Mouse (Mus musculus): ENCODE results near the gene Ltb4r2.

Gene Ltb4r2

DNA sequence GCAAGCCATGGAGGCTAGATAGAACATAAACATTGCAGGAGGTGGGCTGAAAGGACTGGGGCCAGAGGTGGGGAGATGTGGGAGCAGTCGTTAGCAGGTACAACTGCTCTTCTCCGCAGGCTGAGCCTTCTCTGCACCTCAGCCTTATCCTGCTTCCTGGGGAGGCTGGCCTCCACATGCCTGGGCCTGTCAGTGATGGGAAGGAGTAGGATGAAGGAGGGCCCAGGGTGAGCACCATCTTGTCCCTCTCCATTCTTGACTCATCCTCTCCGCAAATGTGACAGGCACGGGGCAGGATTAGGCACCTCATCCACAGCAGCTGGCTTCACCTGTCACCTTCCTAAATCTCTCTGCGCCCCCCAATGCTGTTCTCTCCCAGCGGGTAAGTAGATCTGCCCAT, at the start of gene Ltb4r2:
TSS of gene Ltb4r2 (plus strand) at position 266 of the 400 bp plus-strand sequence.
- DNase-seq (ENCODE audit: low spot score in 2 of 2): no peak

DNA sequence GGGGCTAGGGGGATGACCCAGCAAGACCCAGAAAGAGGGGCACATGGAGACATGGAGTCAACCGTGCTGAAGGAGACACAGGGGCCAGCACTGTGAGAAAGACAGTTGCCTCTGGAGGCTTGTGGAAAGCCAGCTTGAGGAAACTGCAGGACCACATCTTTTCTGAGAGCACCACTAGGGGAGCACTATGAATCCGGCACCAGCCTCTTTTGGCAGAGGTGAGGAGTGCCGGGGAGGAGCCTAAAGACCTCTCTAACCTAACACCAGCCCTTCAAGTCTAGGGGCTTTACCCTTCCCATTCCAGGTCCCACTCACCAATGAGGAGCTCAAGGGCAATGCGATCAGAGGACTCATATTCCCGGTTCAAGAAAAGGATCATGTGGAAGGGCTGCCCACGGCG, 49.4 kb upstream of the Ltb4r2 start:
- no peak for DNase-seq (ENCODE audit: low spot score in 2 of 2)

DNA sequence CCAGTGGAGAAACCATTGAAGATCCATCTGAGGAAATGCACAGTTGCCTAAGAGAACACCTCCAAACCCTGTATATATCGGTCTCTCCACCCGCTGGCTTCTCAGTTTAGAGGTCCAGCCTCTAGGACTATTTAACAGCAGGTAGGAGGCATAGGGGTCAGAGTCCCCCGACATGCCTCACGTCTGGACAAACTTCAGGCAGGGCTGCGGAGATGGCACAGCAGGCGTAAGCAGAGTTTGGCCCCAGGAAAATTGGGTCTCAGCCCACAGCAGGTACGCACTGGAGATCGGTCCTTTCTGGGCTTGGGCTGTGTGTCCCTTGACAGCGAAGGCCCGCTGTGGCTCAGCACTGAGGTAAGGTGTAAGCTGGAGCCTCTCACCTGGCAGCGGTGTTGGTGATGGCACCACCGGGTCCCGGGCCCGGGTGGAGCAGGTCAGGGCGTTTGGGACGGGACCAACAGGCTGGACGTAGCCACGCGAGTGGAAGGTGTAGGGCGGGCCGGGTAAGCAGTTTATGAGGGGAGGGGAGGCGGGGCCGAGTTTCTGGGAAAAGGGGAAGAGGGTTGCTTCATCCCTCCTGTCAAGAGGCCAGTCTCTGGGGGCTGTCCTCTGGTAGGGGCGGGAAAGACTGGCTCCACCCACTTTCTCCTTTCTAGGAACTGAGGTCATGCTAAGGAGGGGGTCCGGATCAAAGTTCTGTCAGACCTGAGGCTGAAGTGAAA, 48.1 kb upstream of the Ltb4r2 start:
- DNase-seq (ENCODE audit: low spot score in 2 of 2): no peak

DNA sequence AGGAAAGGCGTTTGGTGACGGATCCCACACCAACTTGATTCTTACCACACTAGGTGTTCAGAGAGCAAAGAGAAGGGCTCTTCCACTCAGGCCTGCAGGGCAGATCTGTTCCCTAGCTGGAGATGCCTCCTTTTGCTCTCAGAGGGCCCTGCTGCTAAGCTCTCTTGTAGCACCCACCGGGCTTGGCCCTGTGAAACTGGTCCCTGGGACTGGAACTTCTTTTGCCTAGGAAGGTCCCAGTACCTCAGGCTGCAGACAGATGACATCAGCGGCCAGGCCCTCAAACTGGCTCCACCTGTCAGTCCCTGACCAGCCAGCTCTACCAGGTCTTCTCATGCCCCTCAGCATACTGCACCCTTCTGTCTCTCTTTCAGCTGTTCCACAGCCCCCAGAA, 47.5 kb upstream of the Ltb4r2 start, which contains the start of gene Tgm1:
TSS of gene Tgm1 (minus strand) at position 198 of the 394 bp plus-strand sequence.
- no peak for DNase-seq (ENCODE audit: low spot score in 2 of 2)

DNA sequence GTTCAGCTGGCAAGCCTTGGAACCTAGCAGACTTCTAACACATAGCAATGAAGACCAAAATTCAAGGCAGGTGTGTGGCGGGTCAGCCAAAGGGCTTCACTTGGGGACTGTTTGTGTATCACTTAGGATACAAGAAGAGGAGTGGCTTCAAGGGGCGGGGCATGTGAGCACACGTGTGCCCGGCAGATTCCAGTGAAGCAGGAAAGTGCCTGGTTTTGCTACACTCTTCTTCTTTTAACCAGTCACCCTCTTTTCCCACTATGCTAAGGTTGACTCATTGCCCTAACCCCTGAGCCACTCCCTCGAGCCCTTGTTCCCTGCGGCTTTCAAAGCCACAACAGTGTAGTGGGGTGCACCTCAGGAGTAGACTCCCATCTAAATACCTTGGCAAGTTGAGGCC, 46.3 kb upstream of the Ltb4r2 start:
- DNase-seq (ENCODE audit: low spot score in 2 of 2): no peak

DNA sequence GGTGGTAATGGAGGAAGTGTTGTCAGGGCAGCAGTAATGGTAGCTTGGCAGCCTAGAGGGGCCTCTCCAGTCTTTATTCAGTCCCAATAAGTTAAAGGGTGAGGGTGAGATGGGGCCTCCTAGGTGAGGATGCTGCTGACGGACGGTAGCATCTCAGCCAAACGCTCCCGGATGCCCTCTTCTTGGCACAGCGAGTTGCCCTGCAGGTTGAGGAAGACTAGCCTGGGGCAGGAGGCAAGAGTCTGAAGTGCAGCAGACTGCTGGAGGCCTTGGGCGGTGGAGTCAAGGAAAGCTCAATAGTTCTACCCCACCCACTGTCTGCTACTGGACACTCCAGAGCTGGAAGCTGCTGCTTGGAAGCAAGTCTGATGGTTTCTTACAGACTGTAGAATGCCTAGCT, 45.0 kb upstream of the Ltb4r2 start:
- no peak for DNase-seq (ENCODE audit: low spot score in 2 of 2)

DNA sequence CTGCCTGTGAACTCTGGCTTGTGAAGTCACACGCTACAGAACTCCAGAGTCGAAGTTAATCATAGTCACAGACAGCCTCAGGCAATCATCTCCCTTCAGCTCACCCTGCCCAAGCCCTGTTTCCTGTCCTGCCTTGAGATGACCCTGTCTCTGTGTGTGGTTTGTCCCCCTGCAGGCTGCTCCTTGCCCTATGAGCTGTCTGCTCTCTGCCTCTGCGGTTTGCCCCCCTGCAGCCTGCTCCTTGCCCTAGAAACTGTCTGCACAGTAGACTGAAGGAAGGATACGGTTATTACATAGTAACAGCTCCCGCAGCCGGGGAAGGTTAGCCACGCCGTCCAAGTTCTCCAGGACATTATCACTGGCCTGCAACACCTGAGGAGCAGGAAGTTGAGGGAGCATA, 44.3 kb upstream of the Ltb4r2 start:
- DNase-seq (ENCODE audit: low spot score in 2 of 2): no peak

GRCm38 (mm10) chr14:55719737-55720136, 41.5 kb upstream of the Ltb4r2 start:
- no peak for DNase-seq (ENCODE audit: low spot score in 2 of 2)

GRCm38 (mm10) chr14:55720666-55721065, 40.6 kb upstream of the Ltb4r2 start:
- DNase-seq (ENCODE audit: low spot score in 2 of 2): no peak

DNA sequence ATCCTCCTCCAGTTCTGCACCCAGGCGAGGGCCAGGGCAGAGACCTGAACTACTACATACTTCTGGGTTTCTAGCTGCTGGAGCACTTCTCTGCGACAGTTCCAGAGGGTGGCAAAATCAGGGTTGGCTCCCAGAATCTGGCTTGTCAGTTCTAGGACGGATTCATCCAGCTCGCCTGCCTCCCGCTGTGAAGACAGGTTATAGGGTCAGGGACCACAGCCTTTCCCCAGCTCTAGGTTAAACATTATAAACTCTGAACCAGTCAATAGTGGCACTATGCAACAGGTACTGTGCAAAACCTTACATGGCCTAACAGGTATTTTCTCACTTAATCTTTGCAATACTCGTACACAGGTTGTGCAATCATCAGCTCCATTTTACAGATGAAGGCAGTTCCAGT, 40.2 kb upstream of the Ltb4r2 start:
- no peak for DNase-seq (ENCODE audit: low spot score in 2 of 2)

DNA sequence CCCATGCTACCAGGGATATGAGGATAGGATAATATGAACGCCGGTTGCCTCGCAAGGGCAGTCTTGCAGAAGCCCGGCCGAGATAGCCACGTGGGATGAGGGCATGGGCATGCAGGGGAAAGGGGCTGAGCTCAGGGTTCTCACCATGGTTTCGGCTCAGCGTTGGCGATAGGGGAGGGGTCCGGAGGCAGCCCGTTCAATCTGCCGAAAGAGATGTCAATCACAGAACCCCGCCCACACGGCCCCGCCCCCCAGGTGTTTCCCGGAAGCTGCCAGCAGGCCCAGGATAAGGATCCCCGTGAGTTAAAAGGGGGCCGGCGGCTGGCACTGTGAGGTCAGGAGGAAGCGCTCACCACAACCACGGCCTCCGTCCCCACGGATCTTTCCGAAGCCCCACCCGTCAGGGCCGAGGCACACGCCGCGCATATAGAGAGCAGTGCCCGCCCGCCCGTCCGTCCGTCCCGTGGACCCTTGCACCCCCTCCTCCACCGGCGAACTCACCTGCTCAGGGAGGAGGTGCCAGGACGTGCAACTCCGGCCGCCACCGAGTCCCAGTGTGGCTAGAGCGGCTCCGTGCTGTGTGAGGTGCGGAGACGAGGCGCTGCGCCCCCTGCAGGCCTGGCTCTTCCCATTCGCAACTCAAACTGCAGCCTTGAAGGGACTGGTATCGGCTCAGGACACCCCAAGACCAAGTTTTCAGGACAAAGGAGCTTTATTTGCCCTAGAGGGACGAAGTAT, 39.4 kb upstream of the Ltb4r2 start, which contains the start of gene Rabggta:
TSS of gene Rabggta (minus strand) at position 564 of the 738 bp plus-strand sequence.
- peak; percentile 88 to 90 for DNase-seq (ENCODE audit: low spot score in 2 of 2)

GRCm38 (mm10) chr14:55722438-55722945, 38.7 kb upstream of the Ltb4r2 start:
- DNase-seq (ENCODE audit: low spot score in 2 of 2): no peak

DNA sequence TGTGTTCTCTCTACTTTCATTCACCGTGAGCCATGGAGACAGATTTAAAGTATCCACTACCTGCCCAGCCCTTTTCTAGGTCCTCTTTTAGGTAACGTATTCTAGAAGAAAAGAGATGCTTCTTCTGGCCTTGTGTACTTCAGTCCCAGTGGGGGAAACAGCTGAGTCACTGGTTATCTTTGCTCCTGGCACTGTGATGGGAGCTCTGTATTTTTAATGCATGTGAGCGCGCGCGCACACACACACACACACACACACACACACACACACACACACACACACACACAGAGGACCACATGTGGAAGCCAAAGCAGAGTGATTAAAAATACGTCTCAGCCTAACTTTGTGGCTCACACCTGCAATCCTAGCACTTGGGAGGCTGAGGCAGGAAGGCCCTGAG, 37.8 kb upstream of the Ltb4r2 start:
- no peak for DNase-seq (ENCODE audit: low spot score in 2 of 2)

- no peak for DNase-seq (ENCODE audit: low spot score in 2 of 2)
These were observed 36.8 kb upstream of the Ltb4r2 start for GRCm38 (mm10) chr14:55724411-55724871.

DNA sequence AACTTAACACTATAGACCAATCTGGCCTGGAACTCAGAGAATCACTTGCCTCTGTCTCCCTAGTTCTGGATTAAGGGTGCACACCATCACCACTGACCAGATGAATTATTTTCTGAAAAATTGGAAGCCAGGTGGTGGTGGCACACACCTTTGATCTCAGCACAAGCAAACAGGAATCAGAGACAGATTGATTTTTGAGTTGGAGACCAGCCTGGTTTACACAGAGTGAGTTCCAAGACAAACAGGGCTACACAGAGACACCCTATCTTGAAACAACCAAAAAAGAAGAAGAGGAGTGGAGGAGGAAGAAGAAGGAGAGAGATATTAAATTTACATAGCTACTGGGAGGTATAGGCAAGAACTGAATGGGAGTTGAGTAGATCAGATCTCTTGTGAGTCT, 35.0 kb upstream of the Ltb4r2 start:
- DNase-seq (ENCODE audit: low spot score in 2 of 2): no peak

DNA sequence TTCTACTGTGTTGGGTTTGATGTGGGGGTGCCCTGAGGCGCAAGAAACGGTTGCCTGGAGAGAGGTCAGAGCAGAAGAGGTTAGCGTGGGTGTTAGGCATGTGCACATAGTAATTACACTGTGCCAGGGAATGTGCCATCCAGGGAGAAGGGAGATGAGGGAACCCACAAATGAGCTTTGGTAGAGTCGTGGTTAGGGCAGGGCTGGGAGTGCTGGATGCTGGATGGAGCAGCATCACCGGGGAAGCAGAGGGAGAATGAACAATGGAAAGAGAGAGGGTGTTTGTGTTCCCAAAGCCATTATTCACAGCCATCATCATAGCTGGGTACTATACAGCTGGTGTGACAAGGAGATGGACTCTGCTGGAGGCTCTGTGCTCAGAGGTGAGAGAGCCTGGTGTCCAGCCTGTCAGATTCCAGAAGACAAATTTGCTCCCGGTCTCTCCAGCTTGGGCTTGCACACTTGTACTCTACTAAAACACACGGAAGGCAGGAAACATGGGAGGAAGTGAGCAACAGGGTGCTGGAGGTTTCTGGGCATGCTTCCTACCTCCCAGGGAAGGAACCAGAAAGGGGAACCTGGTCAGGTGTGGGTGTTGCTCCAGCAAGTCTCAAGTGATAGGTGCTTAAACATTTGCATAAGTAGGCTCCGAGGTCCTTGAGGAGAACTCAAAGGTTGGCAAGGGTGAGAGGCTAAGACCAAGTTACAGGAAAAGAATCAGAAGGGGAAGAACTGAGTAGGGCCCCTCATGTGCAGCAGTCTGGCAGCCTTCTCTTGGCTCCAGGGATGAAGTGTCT, 33.1 kb upstream of the Ltb4r2 start:
- no peak for DNase-seq (ENCODE audit: low spot score in 2 of 2)

- DNase-seq (ENCODE audit: low spot score in 2 of 2): no peak
These were observed 31.1 kb upstream of the Ltb4r2 start for GRCm38 (mm10) chr14:55730116-55730515.

GRCm38 (mm10) chr14:55730531-55731032, 30.6 kb upstream of the Ltb4r2 start:
- DNase-seq (ENCODE audit: low spot score in 2 of 2): no peak

- no peak for DNase-seq (ENCODE audit: low spot score in 2 of 2)
These were observed 27.3 kb upstream of the Ltb4r2 start for GRCm38 (mm10) chr14:55733889-55734288.

DNA sequence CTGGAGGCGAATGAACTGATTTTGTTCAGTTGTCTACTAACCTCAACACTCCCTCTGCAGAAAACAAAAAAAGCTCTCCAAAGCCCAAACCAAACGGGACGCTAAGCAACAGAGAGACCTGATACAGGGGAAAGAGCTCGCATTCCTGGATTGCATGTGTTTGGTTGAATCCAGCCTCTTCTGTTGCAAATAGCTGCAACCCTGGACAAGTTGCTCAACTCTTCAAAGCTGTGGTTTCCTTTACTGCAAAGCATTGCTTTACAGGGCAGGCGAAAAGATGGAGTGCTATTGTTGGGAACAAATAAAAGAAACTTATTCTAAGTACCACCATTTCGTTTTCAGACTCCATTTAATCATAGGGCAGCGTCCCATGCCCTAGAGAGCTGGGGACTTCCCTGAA, 26.4 kb upstream of the Ltb4r2 start:
- DNase-seq (ENCODE audit: low spot score in 2 of 2): no peak

DNA sequence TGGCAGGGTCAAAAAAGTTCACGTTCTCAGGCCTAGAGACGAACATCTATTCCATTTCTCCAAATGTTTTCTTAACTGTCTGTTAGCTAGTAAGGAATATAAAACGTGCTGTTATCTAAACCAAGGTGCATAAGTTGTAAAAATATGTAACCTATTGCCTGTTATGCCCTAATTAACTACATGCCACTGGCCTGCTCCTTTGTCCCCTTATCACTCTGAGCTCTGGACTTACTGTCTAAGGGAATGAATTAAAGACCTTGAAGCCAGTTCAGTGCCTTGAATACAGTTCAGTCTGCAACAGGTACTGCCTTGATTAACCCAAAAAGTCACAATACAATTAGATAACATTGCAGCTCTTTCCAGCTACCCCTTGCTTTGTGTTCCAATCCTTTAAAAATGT, 25.9 kb upstream of the Ltb4r2 start:
- no peak for DNase-seq (ENCODE audit: low spot score in 2 of 2)

- DNase-seq (ENCODE audit: low spot score in 2 of 2): no peak
These were observed 25.5 kb upstream of the Ltb4r2 start for GRCm38 (mm10) chr14:55735758-55736157.
